Mouse (Mus musculus): Measurements from ENCODE around the gene Cobll1. TPM values are rescaled to one million over a fixed set of nuclear protein-coding genes. Genes with fewer than 3 reads are reported as not detected.

The Cobll1 gene
- polyA plus RNA-seq, 1 experiment from 2014 or later = 20.2 TPM

DNA sequence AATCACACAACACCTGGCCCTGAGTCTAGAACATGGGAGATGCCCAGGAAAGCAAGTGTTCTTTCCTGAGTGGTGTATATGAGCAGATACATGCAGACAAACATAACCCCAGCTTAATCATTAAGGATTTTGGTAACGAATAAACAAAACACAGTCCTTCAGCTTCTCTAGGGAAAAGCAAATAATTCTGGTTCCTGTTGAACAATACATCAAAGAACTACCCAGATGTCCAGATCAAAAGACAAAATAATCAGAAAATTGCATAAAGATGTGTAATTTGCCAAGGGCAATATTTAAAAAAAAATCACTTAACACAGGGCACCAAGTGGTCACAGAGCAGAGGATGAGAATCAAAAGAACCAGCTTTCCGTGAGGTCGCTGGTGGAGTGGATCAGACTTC is 115.5 kb downstream of the Cobll1 start:
- 86% methylated on average over 3 of the region's 3 CpGs for WGBS
- peaks cover 3% of the 10 kb centered on the region; the same call in 1 of the 2 replicates for H3K36me3 ChIP-seq (ENCODE audit: control insufficient read depth, insufficient read depth, low read length)

DNA sequence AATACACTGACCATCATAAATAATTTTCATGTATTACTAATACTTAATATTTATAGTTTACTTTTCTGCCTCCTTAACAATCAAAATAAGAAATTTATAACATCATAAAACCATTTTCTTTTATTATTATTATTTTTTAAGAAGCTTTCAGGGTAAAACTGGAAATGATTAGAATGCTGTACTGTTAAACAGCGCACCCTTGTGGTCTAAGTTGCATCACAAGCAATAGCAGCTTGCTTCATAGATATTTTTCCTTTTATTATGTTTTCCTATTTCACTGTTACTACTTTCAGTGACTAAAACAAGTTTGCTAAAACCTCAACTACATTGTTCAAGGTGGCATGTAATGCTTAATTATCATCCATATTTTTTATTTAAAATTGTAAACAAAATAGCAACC is 117.8 kb downstream of the Cobll1 start:
- no peaks in the 10 kb centered on the region for H3K9me3 ChIP-seq (ENCODE audit: control insufficient read depth, low read length)
- no peak for ATAC-seq
- H3K4me3 ChIP-seq (ENCODE audit: low read length) = no peak overlapping the region
- H3K4me2 ChIP-seq (ENCODE audit: low read depth, low read length) = no peak overlapping the region
- peaks cover 3% of the 10 kb centered on the region; the same call in 1 of the 2 replicates for H3K36me3 ChIP-seq (ENCODE audit: control insufficient read depth, insufficient read depth, low read length)
- H3K4me1 ChIP-seq (ENCODE audit: control insufficient read depth, insufficient read depth, low read length) = peaks cover 9% of the 10 kb centered on the region
- H3K9ac ChIP-seq (ENCODE audit: low read depth, low read length) = no peak overlapping the region
- H3K27me3 ChIP-seq (replicated peaks; ENCODE audit: control insufficient read depth, insufficient read depth, low read length) = no peaks in the 10 kb centered on the region
- no peak overlapping the region for H3K27ac ChIP-seq (ENCODE audit: low read length)
- 8% methylated on average over 1 of the region's 1 CpGs for WGBS

More for the DNA sequence above, 115.5 kb downstream of the Cobll1 start:
- Histone ChIP-seq H3K4me2 (ENCODE audit: low read depth, low read length) (no peak overlapping the region), H3K4me3 (ENCODE audit: low read length) (no peak overlapping the region), H3K9me3 (ENCODE audit: control insufficient read depth, low read length) (no peaks in the 10 kb centered on the region), H3K27ac (ENCODE audit: low read length) (no peak overlapping the region), H3K27me3 (replicated peaks; ENCODE audit: control insufficient read depth, insufficient read depth, low read length) (no peaks in the 10 kb centered on the region), H3K9ac (ENCODE audit: low read depth, low read length) (no peak overlapping the region), H3K4me1 (ENCODE audit: control insufficient read depth, insufficient read depth, low read length) (peaks cover 9% of the 10 kb centered on the region)
- ATAC-seq = no peak

DNA sequence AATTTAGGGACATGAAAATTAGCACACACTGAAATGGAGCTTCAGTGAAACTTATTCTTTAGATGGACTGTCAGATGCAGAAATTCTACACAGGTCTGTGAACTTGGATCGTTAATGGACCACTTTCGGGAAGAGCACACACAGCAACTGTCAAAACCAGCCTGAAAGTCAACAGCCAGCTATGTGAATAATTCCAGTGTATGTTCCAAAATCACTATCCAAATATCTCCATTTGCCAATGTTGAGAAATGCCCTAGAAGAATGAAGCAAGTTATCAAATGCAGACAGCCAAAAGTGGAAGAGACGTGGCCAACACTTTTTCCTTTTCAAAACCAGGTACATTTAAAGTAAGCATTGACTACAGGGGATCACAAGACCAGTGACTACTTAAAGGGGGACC is 118.2 kb downstream of the Cobll1 start:
- H3K36me3 ChIP-seq (ENCODE audit: control insufficient read depth, insufficient read depth, low read length) = peaks cover 3% of the 10 kb centered on the region; the same call in 1 of the 2 replicates
- ATAC-seq = no peak
- H3K9ac ChIP-seq (ENCODE audit: low read depth, low read length) = no peak overlapping the region
- WGBS = 68% methylated on average over 3 of the region's 3 CpGs
- H3K4me3 ChIP-seq (ENCODE audit: low read length) = no peak overlapping the region
- no peaks in the 10 kb centered on the region for H3K27me3 ChIP-seq (replicated peaks; ENCODE audit: control insufficient read depth, insufficient read depth, low read length)
- H3K9me3 ChIP-seq (ENCODE audit: control insufficient read depth, low read length) = no peaks in the 10 kb centered on the region
- H3K4me1 ChIP-seq (ENCODE audit: control insufficient read depth, insufficient read depth, low read length) = peaks cover 9% of the 10 kb centered on the region
- no peak overlapping the region for H3K27ac ChIP-seq (ENCODE audit: low read length)
- H3K4me2 ChIP-seq (ENCODE audit: low read depth, low read length) = no peak overlapping the region

DNA sequence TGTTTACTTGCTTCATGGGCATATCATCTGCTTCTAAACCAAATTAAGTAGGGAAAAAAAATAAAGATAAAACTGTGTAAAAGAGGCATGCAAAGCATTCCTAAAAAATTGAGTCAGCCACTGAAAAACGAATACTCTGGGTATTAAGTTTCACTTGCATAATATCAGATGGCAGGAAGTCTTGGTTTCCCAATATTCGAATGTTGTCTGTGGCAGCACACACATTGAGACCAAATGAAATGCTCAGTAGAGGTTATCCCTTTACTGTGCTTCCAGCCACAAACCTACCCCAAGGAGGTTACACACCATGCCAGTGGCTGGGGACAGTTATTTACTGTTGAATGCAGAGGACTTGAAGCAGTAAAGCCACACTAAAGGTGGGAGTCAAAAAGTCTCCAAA is 119.1 kb downstream of the Cobll1 start:
- WGBS = 68% methylated on average over 2 of the region's 2 CpGs
- H3K9ac ChIP-seq (ENCODE audit: low read depth, low read length) = no peak overlapping the region
- H3K4me1 ChIP-seq (ENCODE audit: control insufficient read depth, insufficient read depth, low read length) = peaks cover 9% of the 10 kb centered on the region
- no peaks in the 10 kb centered on the region for H3K27me3 ChIP-seq (replicated peaks; ENCODE audit: control insufficient read depth, insufficient read depth, low read length)
- H3K4me2 ChIP-seq (ENCODE audit: low read depth, low read length) = no peak overlapping the region
- no peak for ATAC-seq
- H3K4me3 ChIP-seq (ENCODE audit: low read length) = no peak overlapping the region
- peaks cover 3% of the 10 kb centered on the region; the same call in 1 of the 2 replicates for H3K36me3 ChIP-seq (ENCODE audit: control insufficient read depth, insufficient read depth, low read length)
- H3K9me3 ChIP-seq (ENCODE audit: control insufficient read depth, low read length) = no peaks in the 10 kb centered on the region
- no peak overlapping the region for H3K27ac ChIP-seq (ENCODE audit: low read length)

DNA sequence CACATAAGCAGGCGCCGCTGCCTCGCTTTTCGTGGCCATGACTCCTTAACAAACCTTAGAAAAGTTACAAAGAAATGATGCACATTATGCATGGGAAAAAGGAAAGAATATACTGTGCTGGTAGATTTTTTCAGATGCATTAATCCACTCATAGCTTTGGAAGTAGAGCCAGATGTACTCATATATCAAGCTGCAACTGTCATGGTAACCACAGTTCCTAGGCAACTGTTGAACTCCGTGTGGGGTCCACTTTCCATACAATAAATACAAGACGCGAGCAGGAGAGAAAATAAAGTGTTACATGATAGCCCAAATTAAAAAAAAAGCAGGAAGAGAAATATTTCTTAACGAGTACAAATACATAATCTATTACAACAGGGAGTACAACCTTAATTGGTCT is 119.5 kb downstream of the Cobll1 start:
- peaks cover 9% of the 10 kb centered on the region for H3K4me1 ChIP-seq (ENCODE audit: control insufficient read depth, insufficient read depth, low read length)
- H3K9me3 ChIP-seq (ENCODE audit: control insufficient read depth, low read length) = no peaks in the 10 kb centered on the region
- WGBS = 68% methylated on average over 8 of the region's 8 CpGs
- H3K27me3 ChIP-seq (replicated peaks; ENCODE audit: control insufficient read depth, insufficient read depth, low read length) = no peaks in the 10 kb centered on the region
- ATAC-seq = no peak
- no peak overlapping the region for H3K4me3 ChIP-seq (ENCODE audit: low read length)
- no peak overlapping the region for H3K27ac ChIP-seq (ENCODE audit: low read length)
- H3K9ac ChIP-seq (ENCODE audit: low read depth, low read length) = no peak overlapping the region
- peaks cover 3% of the 10 kb centered on the region; the same call in 1 of the 2 replicates for H3K36me3 ChIP-seq (ENCODE audit: control insufficient read depth, insufficient read depth, low read length)
- H3K4me2 ChIP-seq (ENCODE audit: low read depth, low read length) = no peak overlapping the region

DNA sequence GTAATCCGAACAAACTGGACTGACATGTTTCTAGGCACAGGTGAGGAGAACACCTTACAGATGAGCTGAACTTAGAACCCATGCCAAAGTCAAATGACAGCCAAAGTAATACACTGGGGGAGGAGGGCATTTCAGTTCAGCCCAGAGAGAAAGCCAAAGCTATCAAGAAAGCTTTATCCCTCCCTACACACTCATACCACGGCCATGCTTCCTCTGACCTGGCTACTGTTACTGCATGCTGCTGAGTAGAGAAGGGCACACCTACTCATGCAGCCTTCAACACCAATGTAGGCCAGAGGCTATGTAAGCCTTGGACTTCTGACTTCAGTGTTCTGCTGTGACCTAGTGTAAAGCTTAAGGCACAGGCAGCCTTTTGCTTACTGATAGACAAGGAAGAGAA is 120.1 kb downstream of the Cobll1 start:
- peak; percentile 53 for ATAC-seq
- no peak overlapping the region for H3K9ac ChIP-seq (ENCODE audit: low read depth, low read length)
- H3K36me3 ChIP-seq (ENCODE audit: control insufficient read depth, insufficient read depth, low read length) = peaks cover under 1% of the 10 kb centered on the region; the same call in 1 of the 2 replicates
- no peak overlapping the region for H3K27ac ChIP-seq (ENCODE audit: low read length)
- H3K4me2 ChIP-seq (ENCODE audit: low read depth, low read length) = no peak overlapping the region
- peaks cover 9% of the 10 kb centered on the region for H3K4me1 ChIP-seq (ENCODE audit: control insufficient read depth, insufficient read depth, low read length)
- whole genome bisulfite sequencing = 77% methylated on average over 2 of the region's 2 CpGs
- H3K4me3 ChIP-seq (ENCODE audit: low read length) = no peak overlapping the region
- no peaks in the 10 kb centered on the region for H3K27me3 ChIP-seq (replicated peaks; ENCODE audit: control insufficient read depth, insufficient read depth, low read length)
- H3K9me3 ChIP-seq (ENCODE audit: control insufficient read depth, low read length) = no peaks in the 10 kb centered on the region

DNA sequence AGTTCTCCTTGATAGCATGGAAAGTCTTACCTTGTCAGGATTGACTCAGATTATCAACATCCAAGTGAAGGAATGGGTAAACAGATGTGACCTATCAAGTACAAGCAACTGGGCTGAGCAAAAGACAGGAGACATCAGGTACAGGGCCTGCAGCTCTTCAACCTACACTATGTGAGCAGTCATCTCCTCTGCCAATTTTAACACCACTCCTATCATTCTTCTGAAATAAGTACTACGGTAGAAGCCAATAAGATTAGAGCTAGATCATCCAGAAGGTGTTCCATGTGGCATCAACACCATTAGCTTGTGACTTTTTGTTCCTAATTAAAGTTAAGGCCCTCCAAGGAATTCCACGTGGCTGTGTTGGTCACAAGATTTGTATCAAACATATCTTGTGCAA is 121.3 kb downstream of the Cobll1 start:
- Histone ChIP-seq H3K4me1 (ENCODE audit: control insufficient read depth, insufficient read depth, low read length) (peaks cover 9% of the 10 kb centered on the region), H3K27ac (ENCODE audit: low read length) (no peak overlapping the region), H3K36me3 (ENCODE audit: control insufficient read depth, insufficient read depth, low read length) (no peaks in the 10 kb centered on the region), H3K4me3 (ENCODE audit: low read length) (no peak overlapping the region), H3K4me2 (ENCODE audit: low read depth, low read length) (no peak overlapping the region), H3K9ac (ENCODE audit: low read depth, low read length) (no peak overlapping the region), H3K9me3 (ENCODE audit: control insufficient read depth, low read length) (no peaks in the 10 kb centered on the region), H3K27me3 (replicated peaks; ENCODE audit: control insufficient read depth, insufficient read depth, low read length) (no peaks in the 10 kb centered on the region)
- no peak for ATAC-seq
- 91% methylated on average over 2 of the region's 2 CpGs for WGBS

DNA sequence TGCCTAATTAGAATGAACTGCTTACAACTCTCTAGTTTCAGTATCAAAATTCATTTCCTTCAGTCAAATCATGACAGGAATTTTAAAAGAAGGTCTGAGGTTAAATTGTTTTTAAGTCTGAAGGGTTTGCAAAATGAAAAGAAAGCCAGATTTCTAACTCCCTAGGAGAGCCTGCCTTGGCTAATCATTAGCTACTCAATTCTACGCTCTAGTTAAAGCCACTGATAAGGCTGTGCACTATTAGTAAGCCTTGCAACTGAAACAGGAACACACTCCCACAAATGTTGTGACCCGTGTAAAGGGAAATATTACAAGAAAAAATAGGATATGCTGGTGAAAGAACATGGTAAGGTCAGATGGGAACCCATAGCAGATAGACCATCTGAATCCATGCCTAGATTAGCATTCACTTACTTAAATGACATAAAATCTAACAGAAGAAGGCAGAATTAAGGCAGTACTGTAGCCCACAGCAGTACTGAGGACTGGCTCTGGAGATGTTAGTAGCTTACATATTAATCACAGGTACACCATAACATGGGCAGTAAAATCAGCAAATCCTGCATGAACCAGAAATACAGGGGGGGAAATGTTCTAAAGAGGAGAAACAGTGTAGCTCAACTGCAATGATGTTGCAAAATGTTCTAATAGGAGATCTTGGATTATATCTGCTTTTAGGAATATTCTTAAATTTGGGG is 122.6 kb downstream of the Cobll1 start:
- Histone ChIP-seq H3K4me3 (ENCODE audit: low read length) (peak overlapping the region; percentile 9; the same call in 1 of the 2 replicates), H3K4me2 (ENCODE audit: low read depth, low read length) (peak overlapping the region; percentile 28; the same call in 1 of the 2 replicates), H3K36me3 (ENCODE audit: control insufficient read depth, insufficient read depth, low read length) (no peaks in the 10 kb centered on the region), H3K4me1 (ENCODE audit: control insufficient read depth, insufficient read depth, low read length) (peaks cover 9% of the 10 kb centered on the region), H3K9ac (ENCODE audit: low read depth, low read length) (no peak overlapping the region), H3K27me3 (replicated peaks; ENCODE audit: control insufficient read depth, insufficient read depth, low read length) (no peaks in the 10 kb centered on the region), H3K9me3 (ENCODE audit: control insufficient read depth, low read length) (no peaks in the 10 kb centered on the region), H3K27ac (ENCODE audit: low read length) (peak overlapping the region; percentile 61)
- peak; percentile 97 for ATAC-seq
- WGBS = 53% methylated on average over 2 of the region's 2 CpGs

DNA sequence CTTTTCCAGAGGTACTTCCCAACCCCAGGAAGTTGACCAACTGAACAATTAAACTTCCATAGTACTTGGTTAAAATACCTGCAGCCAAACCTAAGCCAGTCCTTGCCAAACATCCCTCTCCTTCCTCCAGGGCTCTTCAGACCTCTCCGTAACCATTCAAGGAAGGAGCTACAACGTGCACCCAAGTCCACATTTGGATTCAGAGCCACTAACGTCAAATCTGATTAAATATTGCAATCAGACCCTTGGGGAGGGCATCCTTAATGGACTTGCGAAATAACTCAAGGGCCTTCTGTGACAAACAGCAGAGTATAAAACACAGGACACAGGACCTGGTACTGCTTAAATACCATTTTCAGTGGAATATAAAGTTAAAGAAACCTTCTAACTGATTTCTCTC is 126.0 kb downstream of the Cobll1 start:
- no peak overlapping the region for H3K27ac ChIP-seq (ENCODE audit: low read length)
- WGBS = 78% methylated on average over 4 of the region's 4 CpGs

DNA sequence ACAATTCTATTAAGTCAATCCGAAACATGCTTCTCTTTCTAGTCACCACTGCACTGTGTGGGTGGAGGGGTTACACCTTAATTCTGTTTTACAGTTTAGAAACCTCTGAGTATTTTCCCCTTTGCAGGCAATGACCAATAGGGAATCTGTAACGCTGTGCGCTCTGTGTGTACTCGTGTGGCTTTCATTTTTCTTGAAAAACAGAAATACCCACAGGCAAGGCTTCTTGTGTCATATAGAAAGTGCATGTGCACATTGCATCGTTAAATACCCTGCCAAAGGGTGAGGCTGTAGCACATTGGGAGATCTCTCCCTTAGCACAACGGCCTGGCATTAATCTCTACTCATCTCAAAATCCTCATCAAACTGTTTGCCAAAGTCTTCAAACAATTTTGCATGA is 134.6 kb downstream of the Cobll1 start:
- Histone ChIP-seq H3K4me1 (ENCODE audit: control insufficient read depth, insufficient read depth, low read length) (no peaks in the 10 kb centered on the region), H3K4me3 (ENCODE audit: low read length) (no peak overlapping the region), H3K27me3 (replicated peaks; ENCODE audit: control insufficient read depth, insufficient read depth, low read length) (no peaks in the 10 kb centered on the region), H3K4me2 (ENCODE audit: low read depth, low read length) (no peak overlapping the region), H3K9me3 (ENCODE audit: control insufficient read depth, low read length) (no peaks in the 10 kb centered on the region), H3K9ac (ENCODE audit: low read depth, low read length) (no peak overlapping the region), H3K36me3 (ENCODE audit: control insufficient read depth, insufficient read depth, low read length) (peaks cover 9% of the 10 kb centered on the region; the same call in 1 of the 2 replicates), H3K27ac (ENCODE audit: low read length) (no peak overlapping the region)
- no peak for ATAC-seq
- 86% methylated on average over 6 of the region's 6 CpGs for WGBS

More for the DNA sequence above, 126.0 kb downstream of the Cobll1 start:
- no peak for ATAC-seq
- Histone ChIP-seq H3K27me3 (replicated peaks; ENCODE audit: control insufficient read depth, insufficient read depth, low read length) (no peaks in the 10 kb centered on the region), H3K4me2 (ENCODE audit: low read depth, low read length) (no peak overlapping the region), H3K36me3 (ENCODE audit: control insufficient read depth, insufficient read depth, low read length) (no peaks in the 10 kb centered on the region), H3K9ac (ENCODE audit: low read depth, low read length) (no peak overlapping the region), H3K4me1 (ENCODE audit: control insufficient read depth, insufficient read depth, low read length) (no peaks in the 10 kb centered on the region), H3K9me3 (ENCODE audit: control insufficient read depth, low read length) (no peaks in the 10 kb centered on the region), H3K4me3 (ENCODE audit: low read length) (no peak overlapping the region)

Measured in intestine, embryonic 16.5 days (tissue).